Comparison of ENCODE assay signal across 1 mouse cellular context in the genomic region with DNA sequence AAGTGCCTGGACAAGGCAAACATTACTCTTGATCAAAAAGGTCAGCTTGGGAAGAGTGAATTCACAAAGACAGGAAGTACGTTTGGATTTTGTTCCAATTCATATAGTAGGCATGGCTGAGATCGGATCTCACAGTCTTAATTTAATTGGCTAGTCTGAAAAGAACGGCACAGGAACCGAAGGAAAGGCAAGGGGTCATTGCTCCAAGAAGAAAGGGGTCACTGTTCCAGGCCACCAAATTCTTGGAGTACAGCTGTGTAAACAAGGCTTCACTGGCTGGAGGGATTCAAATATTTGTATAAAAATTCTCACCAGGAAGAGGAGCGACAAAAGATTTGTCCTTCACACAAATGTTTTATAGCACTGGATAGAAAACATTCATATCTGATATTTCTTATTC.
TF ChIP-seq lines count a peak whose summit lies in the region.

No protein-coding gene starts in this region.

TF ChIP-seq in myocyte, 11 proteins besides CTCF, POLR2A, EP300 and RAD21:
- TF ChIP-seq USF1 (IDR thresholded peaks at IDR 0.05; ENCODE audit: low read depth) (no peak), MAX (IDR thresholded peaks at IDR 0.05; ENCODE audit: low read depth) (no peak), MYOD1 (IDR thresholded peaks at IDR 0.05; ENCODE audit: control insufficient read depth in 1 of 3, insufficient read length in 2 of 3, low read depth in 2 of 3) (peak in 1 of 3 experiments; percentile 23), REST (IDR thresholded peaks at IDR 0.05; ENCODE audit: insufficient read depth, insufficient read length) (no peak), CEBPB (IDR thresholded peaks at IDR 0.05; ENCODE audit: insufficient read depth, poor library complexity, severe bottlenecking) (no peak), SRF (IDR thresholded peaks at IDR 0.05; ENCODE audit: control insufficient read depth, insufficient read length, low read depth) (no peak), TCF12 (IDR thresholded peaks at IDR 0.05; ENCODE audit: insufficient read depth, poor library complexity, severe bottlenecking) (peak; percentile 8), E2F4 (IDR thresholded peaks at IDR 0.05; ENCODE audit: insufficient read depth) (no peak), POLR2AphosphoS2 (IDR thresholded peaks at IDR 0.05; ENCODE audit: insufficient read length, low read depth) (no peak), MYOG (IDR thresholded peaks at IDR 0.05; ENCODE audit: control insufficient read depth in 1 of 3, insufficient read depth in 1 of 3, insufficient read length in 2 of 3, low read depth in 2 of 3) (no peak), TCF3 (IDR thresholded peaks at IDR 0.05; ENCODE audit: insufficient read length, low read depth) (no peak)
TF ChIP-seq in myocyte: peak in this region for 2.
